Mouse (Mus musculus) kidney, adult 2 months (tissue): ENCODE data around the gene Cpsf4.

Experiments
- CTCF ChIP-seq: fragments of 200-500 bp; conservative IDR thresholded peaks from 2 replicates; pipeline ENCODE4 v1.5.1; 2011; ENCODE audit warnings: low read depth, mild to moderate bottlenecking, control low read depth, low read length, moderate library complexity, mixed read lengths; ENCODE audit not compliant: insufficient read depth, insufficient read length
- POLR2A ChIP-seq: fragments of 200-500 bp; IDR thresholded peaks from one replicate; pipeline ENCODE4 v1.6.1; 2011; ENCODE audit warnings: low read depth, low read length, control low read depth

- TF ChIP-seq CTCF (no peak), POLR2A (no peak)
Observed at GRCm38 (mm10) chr5:145129124-145129523, 37.9 kb upstream of the Cpsf4 start.
